Mouse (Mus musculus) heart, embryonic 11.5 days (tissue): ENCODE measurements at regions not wholly inside any gene's neighbourhood (a gene's known extent, or its start where the extent isn't known, plus 50 kb on each side); places are given as distances from the start of the nearest gene placed in this dataset.

Experiments used
- ATAC-seq: fragments of 200-750 bp; cut with Nextera tagmentation; replicated peaks from 2 replicates; pipeline ENCODE4 v1.8.0; 2017; ENCODE audit warnings: moderate library complexity; ENCODE audit not compliant: insufficient number of reproducible peaks, low FRiP score, low TSS enrichment
- H3K27ac ChIP-seq: fragments of 300-500 bp; sonication (generic); 2 replicates; pipeline ENCODE4 v1.5.1; 2014; ENCODE audit warnings: mild to moderate bottlenecking, low read depth, low read length
- H3K27me3 ChIP-seq: fragments of 300-500 bp; sonication (generic); 2 replicates; pipeline ENCODE4 v1.6.1; 2014; ENCODE audit warnings: mild to moderate bottlenecking, low read length, mixed read lengths; ENCODE audit not compliant: control insufficient read depth, insufficient read depth
- H3K36me3 ChIP-seq: fragments of 300-500 bp; sonication (generic); 2 replicates; pipeline ENCODE4 v1.6.1; 2014; ENCODE audit warnings: mild to moderate bottlenecking, low read length, moderate library complexity, mixed read lengths; ENCODE audit not compliant: control insufficient read depth, insufficient read depth
- H3K4me1 ChIP-seq: fragments of 300-500 bp; sonication (generic); 2 replicates; pipeline ENCODE4 v1.6.1; 2014; ENCODE audit warnings: low read length; ENCODE audit not compliant: control insufficient read depth, insufficient read depth
- H3K4me2 ChIP-seq: fragments of 300-500 bp; sonication (generic); 2 replicates; pipeline ENCODE4 v1.6.1; 2014; ENCODE audit warnings: mild to moderate bottlenecking, moderate library complexity
- H3K4me3 ChIP-seq: fragments of 300-500 bp; sonication (generic); 2 replicates; pipeline ENCODE4 v1.5.1; 2014; ENCODE audit warnings: low read depth, low read length
- H3K9ac ChIP-seq: fragments of 300-500 bp; sonication (generic); 2 replicates; pipeline ENCODE4 v1.6.1; 2014; ENCODE audit warnings: mild to moderate bottlenecking, low read depth, low read length, moderate library complexity
- H3K9me3 ChIP-seq: fragments of 300-500 bp; sonication (generic); replicated peaks from 2 replicates; pipeline ENCODE4 v1.6.1; 2016; ENCODE audit warnings: low read length; ENCODE audit not compliant: control insufficient read depth
- WGBS: fragments of 180-500 bp; shearing (Covaris S2); extraction: QIAGEN DNeasy Blood & Tissue Kit; methylation state at CpG from one replicate; pipeline ENCODE4 v1.1.7; 2014; ENCODE audit not compliant: insufficient replicate concordance; 5-methylcytosine and 5-hydroxymethylcytosine counted together

DNA sequence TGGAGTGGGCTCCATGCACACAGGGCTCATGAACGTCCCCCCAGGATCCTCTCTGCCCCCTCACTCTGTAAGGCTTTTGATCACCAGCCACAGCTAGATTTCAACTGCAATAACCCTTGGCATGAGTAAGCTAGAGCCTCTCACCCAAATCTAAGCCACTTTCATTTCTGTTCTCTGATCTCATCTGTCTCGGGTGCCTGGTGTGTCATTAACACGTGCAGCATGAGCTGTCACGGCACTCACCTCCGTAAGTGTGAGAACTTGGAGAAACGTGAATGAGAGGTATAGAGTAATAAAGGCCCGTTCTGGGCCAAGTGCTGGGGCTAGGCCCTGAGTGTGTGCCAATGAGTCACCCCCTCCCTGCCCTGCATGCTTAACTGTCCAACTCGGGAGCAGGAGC, 131.8 kb upstream of the Ngf start:
- 59% methylated on average over 8 of the region's 8 CpGs for WGBS
- Histone ChIP-seq H3K4me2 (no peak overlapping the region), H3K4me3 (no peak overlapping the region), H3K9ac (no peak overlapping the region), H3K27me3 (no peaks in the 10 kb centered on the region; the same call in 1 of the 2 replicates), H3K27ac (no peak overlapping the region), H3K4me1 (no peaks in the 10 kb centered on the region), H3K9me3 (no peaks in the 10 kb centered on the region), H3K36me3 (no peaks in the 10 kb centered on the region)
- ATAC-seq = no peak

- H3K27ac ChIP-seq = no peak overlapping the region
- H3K36me3 ChIP-seq = no peaks in the 10 kb centered on the region
- H3K4me3 ChIP-seq = no peak overlapping the region
- H3K4me1 ChIP-seq = no peaks in the 10 kb centered on the region
- no peak for ATAC-seq
- no peak overlapping the region for H3K9ac ChIP-seq
- H3K4me2 ChIP-seq = no peak overlapping the region
- 75% methylated on average over 2 of the region's 2 CpGs for WGBS
- no peaks in the 10 kb centered on the region; the same call in 1 of the 2 replicates for H3K27me3 ChIP-seq
- no peaks in the 10 kb centered on the region for H3K9me3 ChIP-seq
These were observed 131.7 kb upstream of the Vangl1 start for GRCm38 (mm10) chr3:102336184-102336583.

- Histone ChIP-seq H3K27me3 (no peaks in the 10 kb centered on the region; the same call in 1 of the 2 replicates), H3K4me2 (no peak overlapping the region), H3K4me3 (no peak overlapping the region), H3K9me3 (no peaks in the 10 kb centered on the region), H3K27ac (no peak overlapping the region), H3K9ac (no peak overlapping the region), H3K4me1 (no peaks in the 10 kb centered on the region), H3K36me3 (no peaks in the 10 kb centered on the region)
- 65% methylated on average over 3 of the region's 3 CpGs for WGBS
- no peak for ATAC-seq
These were observed 130.7 kb upstream of the Vangl1 start for GRCm38 (mm10) chr3:102335146-102335545.

DNA sequence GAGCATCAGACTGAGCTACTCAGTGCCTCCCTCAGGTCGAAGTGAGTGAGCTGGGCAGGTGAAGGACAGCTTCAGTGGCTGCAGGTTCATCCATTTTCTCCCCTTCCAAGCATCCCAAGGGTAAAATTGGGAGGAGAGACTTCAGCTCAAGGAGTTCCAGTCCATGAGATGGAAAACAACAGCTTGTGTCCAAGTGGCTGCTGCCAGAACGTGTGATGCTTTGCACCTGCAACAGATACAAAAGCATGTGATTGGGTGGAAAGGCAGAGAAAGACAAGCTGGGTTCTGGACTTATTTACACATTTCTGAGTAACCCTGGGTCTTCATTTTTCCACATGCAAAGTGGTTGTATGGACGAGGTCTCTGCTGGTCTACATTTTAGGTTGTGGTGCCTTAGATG, 127.7 kb upstream of the Vangl1 start:
- Histone ChIP-seq H3K4me2 (no peak overlapping the region), H3K36me3 (no peaks in the 10 kb centered on the region), H3K9ac (no peak overlapping the region), H3K27ac (no peak overlapping the region), H3K9me3 (no peaks in the 10 kb centered on the region), H3K27me3 (no peaks in the 10 kb centered on the region; the same call in 1 of the 2 replicates), H3K4me3 (no peak overlapping the region), H3K4me1 (no peaks in the 10 kb centered on the region)
- 69% methylated on average over 3 of the region's 3 CpGs for WGBS
- no peak for ATAC-seq

- no peaks in the 10 kb centered on the region for H3K9me3 ChIP-seq
- H3K4me1 ChIP-seq = no peaks in the 10 kb centered on the region
- ATAC-seq = no peak
- 77% methylated on average over 3 of the region's 3 CpGs for WGBS
- H3K9ac ChIP-seq = no peak overlapping the region
- H3K27ac ChIP-seq = no peak overlapping the region
- no peaks in the 10 kb centered on the region for H3K36me3 ChIP-seq
- no peaks in the 10 kb centered on the region for H3K27me3 ChIP-seq
- H3K4me2 ChIP-seq = no peak overlapping the region
- no peak overlapping the region for H3K4me3 ChIP-seq
These were observed 114.8 kb upstream of the Vangl1 start for GRCm38 (mm10) chr3:102319331-102319730.

DNA sequence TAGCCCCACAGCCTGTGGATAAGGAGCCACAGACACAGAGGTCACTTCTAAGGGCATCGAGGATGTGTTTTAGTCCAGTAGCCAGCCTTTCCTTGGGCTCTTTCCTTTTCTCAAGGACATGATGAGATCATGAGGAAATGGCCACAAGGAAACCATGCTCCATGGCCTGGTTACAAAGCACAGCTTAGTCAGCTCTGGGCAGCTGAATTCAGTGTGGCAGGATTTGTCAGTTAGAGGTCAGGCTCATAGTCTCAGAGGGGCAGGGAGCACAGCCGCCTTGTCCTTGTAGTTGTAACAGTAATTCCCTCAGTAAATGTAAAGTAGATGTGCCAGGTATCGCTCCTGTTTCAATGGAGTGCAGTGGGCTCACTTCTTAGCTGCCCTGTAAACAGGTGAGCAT, 111.7 kb upstream of the Vangl1 start:
- H3K27me3 ChIP-seq = no peaks in the 10 kb centered on the region
- no peak for ATAC-seq
- H3K27ac ChIP-seq = no peak overlapping the region
- no peak overlapping the region for H3K4me2 ChIP-seq
- H3K4me3 ChIP-seq = no peak overlapping the region
- 81% methylated on average over 3 of the region's 3 CpGs for WGBS
- H3K9ac ChIP-seq = no peak overlapping the region
- no peaks in the 10 kb centered on the region for H3K4me1 ChIP-seq
- H3K36me3 ChIP-seq = no peaks in the 10 kb centered on the region
- no peaks in the 10 kb centered on the region for H3K9me3 ChIP-seq

DNA sequence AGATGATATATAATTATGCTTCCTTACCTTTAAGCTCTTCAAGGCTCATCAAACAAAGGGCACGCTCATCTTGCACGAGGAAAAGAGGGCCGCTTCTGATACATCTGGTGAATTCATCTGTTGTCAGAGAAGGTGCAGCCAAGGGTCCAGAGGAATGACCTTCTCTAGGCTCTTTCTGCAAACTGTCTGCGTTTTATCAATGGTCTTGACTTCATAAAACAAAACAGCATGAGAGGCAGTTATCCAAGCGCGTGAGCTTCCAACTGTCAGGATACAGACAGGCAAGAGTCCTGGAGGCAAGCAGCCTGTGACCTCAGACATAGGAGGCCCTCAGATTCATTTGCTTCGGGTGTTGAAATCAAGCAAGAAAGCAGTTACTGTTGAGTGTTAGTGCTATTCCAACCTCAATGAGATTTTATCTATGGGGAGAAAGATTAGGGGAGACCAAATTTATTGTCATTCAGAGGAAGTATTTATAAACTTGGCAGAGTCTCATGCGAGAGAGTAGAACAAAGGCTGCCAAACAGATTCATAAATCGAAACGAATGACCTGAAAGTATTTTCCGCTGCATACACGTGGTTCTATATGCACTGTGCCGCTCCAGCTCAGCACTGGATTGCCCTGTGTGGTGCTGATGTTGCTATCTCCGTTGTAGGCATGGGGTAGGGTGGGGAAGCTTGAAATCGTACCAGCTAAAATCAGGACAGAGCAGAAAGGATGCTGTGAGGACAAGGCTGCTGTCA, 107.2 kb upstream of the Vangl1 start:
- ATAC-seq = no peak
- Histone ChIP-seq H3K9ac (no peak overlapping the region), H3K36me3 (no peaks in the 10 kb centered on the region), H3K4me1 (no peaks in the 10 kb centered on the region), H3K27me3 (no peaks in the 10 kb centered on the region), H3K4me2 (no peak overlapping the region), H3K4me3 (no peak overlapping the region), H3K27ac (no peak overlapping the region), H3K9me3 (no peaks in the 10 kb centered on the region)
- WGBS = 69% methylated on average over 15 of the region's 15 CpGs

- WGBS = 73% methylated on average over 9 of the region's 9 CpGs
- no peak overlapping the region for H3K4me3 ChIP-seq
- no peaks in the 10 kb centered on the region for H3K9me3 ChIP-seq
- no peak for ATAC-seq
- no peak overlapping the region for H3K27ac ChIP-seq
- no peak overlapping the region for H3K4me2 ChIP-seq
- H3K36me3 ChIP-seq = no peaks in the 10 kb centered on the region
- H3K4me1 ChIP-seq = no peaks in the 10 kb centered on the region
- H3K27me3 ChIP-seq = no peaks in the 10 kb centered on the region
- H3K9ac ChIP-seq = no peak overlapping the region
These were observed 105.8 kb upstream of the Vangl1 start for GRCm38 (mm10) chr3:102310243-102310642.

- WGBS = 19% methylated on average over 9 of the region's 9 CpGs
- H3K4me3 ChIP-seq = no peak overlapping the region
- no peak for ATAC-seq
- no peak overlapping the region for H3K9ac ChIP-seq
- no peaks in the 10 kb centered on the region for H3K4me1 ChIP-seq
- H3K27me3 ChIP-seq = no peaks in the 10 kb centered on the region
- H3K4me2 ChIP-seq = no peak overlapping the region
- H3K9me3 ChIP-seq = no peaks in the 10 kb centered on the region
- H3K36me3 ChIP-seq = no peaks in the 10 kb centered on the region
- no peak overlapping the region for H3K27ac ChIP-seq
These were observed 105.3 kb upstream of the Vangl1 start for GRCm38 (mm10) chr3:102309756-102310155.
